26 mouse cellular contexts compared by ENCODE assay signal in genomic region chr17:8410330-8410729, GRCm38 (mm10). TPM values are rescaled to one million over a fixed set of nuclear protein-coding genes. Genes with fewer than 3 reads are reported as not detected.
DNase-seq lines count a peak whose midpoint lies in the region; ATAC-seq and TF ChIP-seq lines count a peak whose summit lies in the region.
"Had no signal": no experiment of that assay in that cellular context is flagged by ENCODE, and none has a peak within 500 bp of the region (broad histone marks: within the 10 kb centered on the region; RNA-seq: fewer than 3 reads in every experiment).

No protein-coding gene starts in this region.

- TF ChIP-seq CTCF in MEL (IDR thresholded peaks at IDR 0.05 in 2 of 3, conservative IDR thresholded peaks at IDR 0.05 in 1 of 3; ENCODE audit: control insufficient read depth in 1 of 3, insufficient read depth in 1 of 3, low read depth in 2 of 3, low read length in 3 of 3, poor library complexity in 1 of 3, severe bottlenecking in 1 of 3): no peak
- no peak for TF ChIP-seq CTCF in stomach, postnatal 0 days (IDR thresholded peaks at IDR 0.05; ENCODE audit: low read depth)

- DNase-seq in liver, embryonic 11.5 days (ENCODE audit: low spot score): no peak
- DNase-seq in MEL (ENCODE audit: low read depth, low spot score): peak; percentile 54
- DNase-seq in stomach, postnatal 0 days (ENCODE audit: low spot score): peak; percentile 72
- no peak for DNase-seq in kidney, postnatal 10 days
- DNase-seq in adrenal gland, postnatal 10 days: no peak
- DNase-seq in ovary, adult 18-20 months (ENCODE audit: low spot score): no peak
- DNase-seq: adrenal gland, postnatal 14 days; cerebellum, adult 2 months; cerebellum, postnatal 10 days; embryo, embryonic 11 days; gastrocnemius, adult 2 months; gastrocnemius, postnatal 25 days; heart, adult 11 months; heart, postnatal 14 days had no signal

- no peak overlapping the region for H3K9ac ChIP-seq in liver, embryonic 11.5 days (ENCODE audit: low read depth, low read length)
- no peak overlapping the region for H3K9ac ChIP-seq in liver, embryonic 12.5 days
- no peak overlapping the region for H3K9ac ChIP-seq in MEL (ENCODE audit: control insufficient read depth, low read depth, low read length, poor library complexity, severe bottlenecking)
- H3K9ac ChIP-seq in stomach, postnatal 0 days (ENCODE audit: low read length): no peak overlapping the region
- H3K9ac ChIP-seq: embryonic facial prominence, embryonic 15.5 days; heart, embryonic 15.5 days; hindbrain, embryonic 13.5 days had no signal

- peak; percentile 62 for ATAC-seq in liver, embryonic 11.5 days (replicated peaks; ENCODE audit: low FRiP score)
- no peak for ATAC-seq in liver, embryonic 12.5 days
- ATAC-seq in megakaryocyte progenitor cell, adult 5-6 weeks (replicated peaks; ENCODE audit: poor library complexity): peak; percentile 23; the same call in 1 of the 2 replicates
- ATAC-seq in stomach, postnatal 0 days (ENCODE audit: low FRiP score, low TSS enrichment): peak; percentile 81
- ATAC-seq: forebrain, embryonic 14.5 days; hindbrain, postnatal 0 days had no signal

- no peaks in the 10 kb centered on the region for H3K27me3 ChIP-seq in liver, embryonic 11.5 days (replicated peaks; ENCODE audit: control insufficient read depth, insufficient read depth, low read length)
- H3K27me3 ChIP-seq in liver, embryonic 12.5 days (replicated peaks): no peaks in the 10 kb centered on the region
- 0 out of 4 replicates have a peak, but pooled peaks cover 0 to under 1% of the 10 kb centered on the region in 2 experiments for H3K27me3 ChIP-seq in MEL (ENCODE audit: control insufficient read depth in 1 of 2, insufficient read depth in 2 of 2, low read length in 2 of 2)
- H3K27me3 ChIP-seq in stomach, postnatal 0 days (ENCODE audit: control insufficient read depth, insufficient read depth, low read length): no peaks in the 10 kb centered on the region

- H3K4me3 ChIP-seq in liver, embryonic 11.5 days (ENCODE audit: low read depth, low read length): no peak overlapping the region
- no peak overlapping the region for H3K4me3 ChIP-seq in liver, embryonic 12.5 days
- H3K4me3 ChIP-seq in MEL (ENCODE audit: control insufficient read depth in 1 of 2, insufficient read depth in 1 of 2, low read depth in 2 of 2, low read length in 2 of 2): no peak overlapping the region
- no peak overlapping the region for H3K4me3 ChIP-seq in stomach, postnatal 0 days (ENCODE audit: low read depth, low read length)
- H3K4me3 ChIP-seq: embryonic facial prominence, embryonic 15.5 days; erythroblast, embryonic 14.5 days; forebrain, embryonic 10.5 days; gastrocnemius, adult 2 months; heart, embryonic 10.5 days; heart, embryonic 15.5 days; hindbrain, embryonic 13.5 days had no signal

- no peak overlapping the region for H3K4me2 ChIP-seq in liver, embryonic 11.5 days
- no peak overlapping the region for H3K4me2 ChIP-seq in liver, embryonic 12.5 days
- no peak overlapping the region for H3K4me2 ChIP-seq in stomach, postnatal 0 days (replicated peaks; ENCODE audit: low read depth)
- H3K4me2 ChIP-seq: embryonic facial prominence, embryonic 15.5 days; heart, embryonic 15.5 days; hindbrain, embryonic 13.5 days had no signal

- 72% methylated on average over 2 of the region's 2 CpGs for WGBS in liver, embryonic 11.5 days
- 57% methylated on average over 2 of the region's 2 CpGs for WGBS in liver, embryonic 12.5 days (ENCODE audit: insufficient replicate concordance)
- WGBS in stomach, postnatal 0 days: 71% methylated on average over 2 of the region's 2 CpGs

- H3K4me1 ChIP-seq in liver, embryonic 11.5 days (replicated peaks; ENCODE audit: control insufficient read depth, insufficient read depth, low read length): peaks cover 18% of the 10 kb centered on the region
- H3K4me1 ChIP-seq in liver, embryonic 12.5 days: peaks cover 32% of the 10 kb centered on the region
- H3K4me1 ChIP-seq in MEL (ENCODE audit: control insufficient read depth in 1 of 2, insufficient read depth in 2 of 2, low read length in 2 of 2): peaks cover 0 to 6% of the 10 kb centered on the region in 2 experiments; a peak in 1 of 4 replicates
- no peaks in the 10 kb centered on the region for H3K4me1 ChIP-seq in stomach, postnatal 0 days (replicated peaks; ENCODE audit: control insufficient read depth, insufficient read depth)

- H3K79me2 ChIP-seq in MEL (ENCODE audit: control insufficient read depth, insufficient read depth, low read length, poor library complexity): no peaks in the 10 kb centered on the region

- no peak for TF ChIP-seq RAD21 in MEL (IDR thresholded peaks at IDR 0.05; ENCODE audit: low read depth, low read length)

- no peak for TF ChIP-seq POLR2A in MEL (IDR thresholded peaks at IDR 0.05; ENCODE audit: control insufficient read depth in 1 of 2, insufficient read depth in 1 of 2, low read depth in 1 of 2, low read length in 2 of 2, poor library complexity in 1 of 2)

- H3K9me3 ChIP-seq in liver, embryonic 11.5 days (ENCODE audit: control insufficient read depth, low read length): no peaks in the 10 kb centered on the region
- no peaks in the 10 kb centered on the region for H3K9me3 ChIP-seq in liver, embryonic 12.5 days (replicated peaks)
- no peaks in the 10 kb centered on the region for H3K9me3 ChIP-seq in MEL (replicated peaks; ENCODE audit: insufficient read depth, low read length)
- H3K9me3 ChIP-seq in stomach, postnatal 0 days (ENCODE audit: control insufficient read depth, low read length): no peaks in the 10 kb centered on the region
- H3K9me3 ChIP-seq: embryonic facial prominence, embryonic 15.5 days; forebrain, embryonic 10.5 days; G1E; heart, embryonic 10.5 days; heart, embryonic 15.5 days; hindbrain, embryonic 13.5 days had no signal

- no peak overlapping the region for H3K27ac ChIP-seq in liver, embryonic 11.5 days (ENCODE audit: low read depth, low read length)
- H3K27ac ChIP-seq in liver, embryonic 12.5 days: no peak overlapping the region
- H3K27ac ChIP-seq in MEL (ENCODE audit: control insufficient read depth, low read depth, low read length): no peak overlapping the region
- H3K27ac ChIP-seq in stomach, postnatal 0 days (replicated peaks): no peak overlapping the region
- H3K27ac ChIP-seq: embryonic facial prominence, embryonic 15.5 days; forebrain, embryonic 10.5 days; gastrocnemius, adult 2 months; heart, embryonic 10.5 days; heart, embryonic 15.5 days; hindbrain, embryonic 13.5 days; hindbrain, postnatal 0 days had no signal

- peak; percentile 33 to 75; a peak in 2 of 4 replicates for TF ChIP-seq EP300 in MEL (IDR thresholded peaks at IDR 0.05; ENCODE audit: low read depth in 1 of 2, low read length in 2 of 2)
- TF ChIP-seq EP300 in stomach, postnatal 0 days (optimal IDR thresholded peaks at IDR 0.05): no peak

- no peaks in the 10 kb centered on the region for H3K36me3 ChIP-seq in liver, embryonic 11.5 days (ENCODE audit: control insufficient read depth, insufficient read depth, low read length)
- no peaks in the 10 kb centered on the region for H3K36me3 ChIP-seq in liver, embryonic 12.5 days
- no peaks in the 10 kb centered on the region for H3K36me3 ChIP-seq in MEL (ENCODE audit: control insufficient read depth in 1 of 2, insufficient read depth in 2 of 2, low read length in 2 of 2)
- H3K36me3 ChIP-seq in stomach, postnatal 0 days (ENCODE audit: control insufficient read depth, insufficient read depth, low read length): no peaks in the 10 kb centered on the region
- H3K36me3 ChIP-seq: embryonic facial prominence, embryonic 15.5 days; forebrain, embryonic 10.5 days; G1E; heart, embryonic 10.5 days; heart, embryonic 15.5 days; hindbrain, embryonic 13.5 days had no signal

TF ChIP-seq in MEL, 35 proteins besides CTCF, POLR2A, EP300 and RAD21 (continues in another document):
- TF ChIP-seq SIN3A (IDR thresholded peaks at IDR 0.05; ENCODE audit: low read length): 0 out of 2 replicates have a peak, but pooled peaks have one; percentile 21
- no peak for TF ChIP-seq TBP (IDR thresholded peaks at IDR 0.05; ENCODE audit: low read depth, low read length)
- peak; percentile 34 for TF ChIP-seq TAL1 (IDR thresholded peaks at IDR 0.05; ENCODE audit: low read length)
- TF ChIP-seq NELFE (IDR thresholded peaks at IDR 0.05; ENCODE audit: low read depth, low read length): no peak
- no peak for TF ChIP-seq UBTF (IDR thresholded peaks at IDR 0.05; ENCODE audit: borderline replicate concordance, insufficient read depth, low read depth, low read length)
- no peak for TF ChIP-seq E2F4 (IDR thresholded peaks at IDR 0.05; ENCODE audit: borderline replicate concordance, low read depth, low read length)
- no peak for TF ChIP-seq HCFC1 (IDR thresholded peaks at IDR 0.05; ENCODE audit: low read depth, low read length)
- TF ChIP-seq MAZ (IDR thresholded peaks at IDR 0.05; ENCODE audit: low read depth, low read length): no peak
- TF ChIP-seq USF1 (IDR thresholded peaks at IDR 0.05; ENCODE audit: low read depth, low read length): peak; percentile 66; the same call in 1 of the 2 replicates
- TF ChIP-seq JUND (IDR thresholded peaks at IDR 0.05; ENCODE audit: low read depth, low read length): no peak
- no peak for TF ChIP-seq SMC3 (IDR thresholded peaks at IDR 0.05; ENCODE audit: low read depth, low read length)
- TF ChIP-seq ZKSCAN1 (IDR thresholded peaks at IDR 0.05; ENCODE audit: low read depth, low read length): no peak

RNA-seq across cellular contexts. Expression of gene T, which starts 23.9 kb away (rescaled TPM):
- not detected in 2 replicates for polyA plus RNA-seq in liver, embryonic 11.5 days (2014; fragmentation: Nextera tagmentation; extraction: Ambion mirVana)
- polyA plus RNA-seq in liver, embryonic 12.5 days (2016; fragmentation: Nextera tagmentation; extraction: Ambion mirVana): not detected in 2 replicates
- not detected in 2 replicates for total RNA-seq in MEL (2012; rRNA removed)
- not detected for polyA plus RNA-seq in MEL (2012; ENCODE audit: insufficient read depth in 1 of 2, insufficient read length in 2 of 2, low read depth in 1 of 2, low replicate concordance in 2 of 2, missing spikeins in 1 of 2)
- not detected in 2 replicates for total RNA-seq in megakaryocyte progenitor cell, adult 5-6 weeks (2015)
- total RNA-seq in megakaryocyte progenitor cell, adult 5-6 weeks (2017): not detected in 2 replicates
- polyA plus RNA-seq in stomach, postnatal 0 days (2015; fragmentation: Nextera tagmentation; extraction: Ambion mirVana): not detected in 2 replicates
- not detected for total RNA-seq in adrenal gland, postnatal 10 days (2021)
- total RNA-seq: adrenal gland, postnatal 14 days; gastrocnemius, adult 2 months; gastrocnemius, postnatal 25 days; heart, postnatal 14 days; hematopoietic stem cell, adult 5-6 weeks had no signal
- polyA plus RNA-seq: erythroblast, embryonic 14.5 days; G1E had no signal

RNA-seq across cellular contexts. Expression of gene T2, which starts 54.5 kb away (rescaled TPM):
- polyA plus RNA-seq in liver, embryonic 11.5 days (2014; fragmentation: Nextera tagmentation; extraction: Ambion mirVana): 0.29 and 0.43 TPM in 2 replicates
- polyA plus RNA-seq in liver, embryonic 12.5 days (2016; fragmentation: Nextera tagmentation; extraction: Ambion mirVana): 0.08 and 0.15 TPM in 2 replicates
- not detected in 2 replicates for total RNA-seq in MEL (2012; rRNA removed)
- polyA plus RNA-seq in MEL (2012; ENCODE audit: insufficient read depth in 1 of 2, insufficient read length in 2 of 2, low read depth in 1 of 2, low replicate concordance in 2 of 2, missing spikeins in 1 of 2): under 1 TPM in 1 of 2 experiments, not detected in 1; 0.15 TPM
- not detected in 2 replicates for total RNA-seq in megakaryocyte progenitor cell, adult 5-6 weeks (2015)
- not detected in 2 replicates for total RNA-seq in megakaryocyte progenitor cell, adult 5-6 weeks (2017)
- polyA plus RNA-seq in stomach, postnatal 0 days (2015; fragmentation: Nextera tagmentation; extraction: Ambion mirVana): 0.13 and 0.18 TPM in 2 replicates
- total RNA-seq in adrenal gland, postnatal 10 days (2021): under 1 TPM in 1 of 2 experiments, not detected in 1; 0.18 TPM
- total RNA-seq: adrenal gland, postnatal 14 days; G1E; gastrocnemius, adult 2 months; gastrocnemius, postnatal 25 days; hematopoietic stem cell, adult 5-6 weeks had no signal
- polyA plus RNA-seq: erythroblast, embryonic 14.5 days; G1E had no signal

Comparison
In these comparisons a context has a peak if more than half of its experiments do, and no peak if none do; other contexts are left out.
1. DNase-seq: peak in MEL (single experiment) and stomach, postnatal 0 days (single experiment); none in liver, embryonic 11.5 days (single experiment), kidney, postnatal 10 days (single experiment), adrenal gland, postnatal 10 days (single experiment) and ovary, adult 18-20 months (single experiment).